Mouse (Mus musculus) myocyte (in vitro differentiated cells): Measurements from ENCODE around the gene 4930404N11Rik. TPM values are rescaled to one million over a fixed set of nuclear protein-coding genes. Genes with fewer than 3 reads are reported as not detected.

ENCODE experiments used
- H3K27me3 ChIP-seq: one replicate; pipeline ENCODE4 v1.6.1; 2011; ENCODE audit not compliant: control insufficient read depth, insufficient read depth, insufficient read length
- H3K36me3 ChIP-seq: one replicate; pipeline ENCODE4 v1.6.1; 2011; ENCODE audit not compliant: control insufficient read depth, insufficient read depth
- H3K4me2 ChIP-seq: one replicate; pipeline ENCODE4 v1.6.1; 2011; ENCODE audit warnings: low read depth, control low read depth
- H3K4me3 ChIP-seq: one replicate; pipeline ENCODE4 v1.5.1; 2011; ENCODE audit warnings: mild to moderate bottlenecking, control low read depth, moderate library complexity
- H3K79me2 ChIP-seq: one replicate; pipeline ENCODE4 v1.6.1; 2011; ENCODE audit not compliant: control insufficient read depth, insufficient read depth
- H3ac ChIP-seq: one replicate; pipeline ENCODE4 v1.6.1; 2011; ENCODE audit not compliant: control insufficient read depth, insufficient read length
- CEBPB ChIP-seq: IDR thresholded peaks from 2 replicates; pipeline ENCODE4 v1.6.1; 2011; ENCODE audit warnings: mild to moderate bottlenecking, moderate library complexity; ENCODE audit not compliant: poor library complexity, insufficient read depth, severe bottlenecking
- E2F4 ChIP-seq: IDR thresholded peaks from one replicate; pipeline ENCODE4 v1.6.1; 2011; ENCODE audit warnings: mild to moderate bottlenecking, control low read depth, moderate library complexity; ENCODE audit not compliant: insufficient read depth
- MAX ChIP-seq: IDR thresholded peaks from one replicate; pipeline ENCODE4 v1.6.1; 2011; ENCODE audit warnings: low read depth, mild to moderate bottlenecking, control low read depth
- MYOD1 ChIP-seq, 3 experiments: IDR thresholded peaks; one replicate each; pipeline ENCODE4 v1.6.1; 2011; ENCODE audit warnings: control low read depth in 2 of 3, low read depth in 2 of 3, mild to moderate bottlenecking in 2 of 3, moderate library complexity in 1 of 3; ENCODE audit not compliant: insufficient read length in 2 of 3, control insufficient read depth in 1 of 3
- MYOG ChIP-seq, 3 experiments: IDR thresholded peaks; one replicate each; pipeline ENCODE4 v1.6.1; 2011; ENCODE audit warnings: control low read depth in 2 of 3, low read depth in 2 of 3, mild to moderate bottlenecking in 2 of 3; ENCODE audit not compliant: insufficient read length in 2 of 3, control insufficient read depth in 1 of 3, insufficient read depth in 1 of 3
- POLR2A ChIP-seq: IDR thresholded peaks from one replicate; pipeline ENCODE4 v1.6.1; 2011; ENCODE audit warnings: low read depth, mild to moderate bottlenecking, control low read depth, moderate library complexity; ENCODE audit not compliant: insufficient read length
- POLR2AphosphoS2 ChIP-seq: IDR thresholded peaks from one replicate; pipeline ENCODE4 v1.6.1; 2011; ENCODE audit warnings: low read depth, control low read depth; ENCODE audit not compliant: insufficient read length
- REST ChIP-seq: IDR thresholded peaks from one replicate; pipeline ENCODE4 v1.6.1; 2011; ENCODE audit warnings: mild to moderate bottlenecking, control low read depth, moderate library complexity; ENCODE audit not compliant: insufficient read depth, insufficient read length
- SRF ChIP-seq: IDR thresholded peaks from one replicate; pipeline ENCODE4 v1.6.1; 2011; ENCODE audit warnings: low read depth; ENCODE audit not compliant: control insufficient read depth, insufficient read length
- TCF12 ChIP-seq: IDR thresholded peaks from one replicate; pipeline ENCODE4 v1.6.1; 2011; ENCODE audit warnings: mild to moderate bottlenecking, control low read depth; ENCODE audit not compliant: poor library complexity, insufficient read depth, severe bottlenecking
- TCF3 ChIP-seq: IDR thresholded peaks from one replicate; pipeline ENCODE4 v1.6.1; 2011; ENCODE audit warnings: low read depth, control low read depth; ENCODE audit not compliant: insufficient read length
- USF1 ChIP-seq: IDR thresholded peaks from one replicate; pipeline ENCODE4 v1.6.1; 2011; ENCODE audit warnings: low read depth, mild to moderate bottlenecking, control low read depth, moderate library complexity
- polyA plus RNA-seq: library from polyadenylated mRNA; unstranded; fragments of >200 nt; fragmentation: generic; extraction: Trizol; gene quantifications from one replicate; pipeline ENCODE4 v1.2.1, GENCODE M21; 2012; ENCODE audit warnings: missing spikeins

The 4930404N11Rik gene
- polyA plus RNA-seq, 1 experiment = 0.92 TPM

DNA sequence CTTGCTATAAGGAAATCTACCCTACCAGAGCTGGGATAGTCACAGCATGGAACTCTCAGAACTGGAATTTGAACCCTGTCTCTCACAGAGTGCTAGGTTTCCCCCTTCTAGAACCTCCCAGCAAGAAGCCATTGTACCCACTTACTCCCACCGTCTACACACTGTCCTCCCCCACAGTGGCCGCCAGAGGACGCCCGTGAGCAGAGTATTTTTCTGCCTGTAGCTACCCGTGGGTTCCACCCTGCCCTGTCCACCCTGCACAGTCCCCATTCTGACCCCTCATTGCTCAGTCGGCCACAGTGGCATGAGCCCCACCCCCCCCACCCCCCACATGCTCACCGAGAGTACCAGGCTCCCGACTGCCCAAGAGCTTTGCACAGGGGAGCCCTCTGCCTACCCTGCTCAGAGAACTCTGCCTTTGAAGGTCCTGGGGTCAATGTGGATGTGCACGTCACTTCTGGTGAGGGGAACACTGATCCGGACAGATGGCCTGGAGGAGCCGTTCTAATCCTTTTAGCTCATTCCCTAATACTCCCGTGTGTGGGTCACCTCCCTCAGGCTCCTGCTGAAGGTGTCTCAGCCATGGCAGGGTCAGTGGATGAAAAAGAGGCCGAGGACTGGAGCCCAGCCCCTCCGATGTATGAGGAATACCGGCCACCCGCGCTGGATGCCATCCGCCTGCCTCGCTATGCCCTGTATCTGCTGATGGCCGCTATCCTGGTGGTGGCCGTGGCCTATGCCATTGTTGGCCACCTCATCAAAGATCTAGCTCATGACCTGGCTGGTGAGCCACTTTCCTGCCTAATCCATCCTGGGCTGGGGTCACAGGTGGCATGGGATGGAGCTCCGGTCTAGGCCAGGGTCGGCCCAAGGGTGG, 24.4 kb upstream of the 4930404N11Rik start:
- H3K27me3 ChIP-seq = no peaks in the 10 kb centered on the region
- H3ac ChIP-seq = no peak overlapping the region
- no peak for TF ChIP-seq MYOD1 (IDR thresholded peaks at IDR 0.05; ENCODE audit: control insufficient read depth in 1 of 3, insufficient read length in 2 of 3, low read depth in 2 of 3)
- peak; percentile 23 for TF ChIP-seq POLR2AphosphoS2
- no peak for TF ChIP-seq POLR2A
- peaks cover 17% of the 10 kb centered on the region for H3K36me3 ChIP-seq
- H3K4me3 ChIP-seq = no peak overlapping the region
- peaks cover 9% of the 10 kb centered on the region for H3K79me2 ChIP-seq
- no peak overlapping the region for H3K4me2 ChIP-seq

DNA sequence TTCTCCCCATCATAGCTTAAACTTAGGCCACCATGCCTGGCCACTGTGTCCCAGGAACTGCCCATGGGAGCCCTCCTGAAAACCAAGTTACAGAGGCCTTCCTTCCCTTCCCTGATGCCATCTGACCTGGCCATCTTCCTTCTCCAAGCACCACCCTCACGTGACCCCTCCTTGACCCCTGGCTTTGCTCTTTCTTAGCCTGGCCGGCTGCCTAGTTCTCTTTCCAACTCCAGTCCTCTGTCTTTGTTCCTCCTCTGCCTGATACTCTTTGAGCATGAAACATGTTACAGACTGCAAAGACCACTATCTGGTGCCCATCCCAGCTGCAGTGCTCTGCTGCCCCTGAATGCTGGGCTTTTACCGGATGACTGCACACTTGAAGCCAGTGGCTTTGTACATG, 23.8 kb upstream of the 4930404N11Rik start:
- Histone ChIP-seq H3K4me3 (no peak overlapping the region), H3K79me2 (peaks cover 16% of the 10 kb centered on the region), H3ac (no peak overlapping the region), H3K27me3 (no peaks in the 10 kb centered on the region), H3K4me2 (no peak overlapping the region), H3K36me3 (peaks cover 17% of the 10 kb centered on the region)
- no peak for TF ChIP-seq MAX
- no peak for TF ChIP-seq E2F4
- TF ChIP-seq POLR2AphosphoS2 = no peak
- TF ChIP-seq MYOD1 (IDR thresholded peaks at IDR 0.05; ENCODE audit: control insufficient read depth in 1 of 3, insufficient read length in 2 of 3, low read depth in 2 of 3) = no peak
- no peak for TF ChIP-seq POLR2A
- no peak for TF ChIP-seq REST
- no peak for TF ChIP-seq SRF
- no peak for TF ChIP-seq MYOG (IDR thresholded peaks at IDR 0.05; ENCODE audit: control insufficient read depth in 1 of 3, insufficient read depth in 1 of 3, insufficient read length in 2 of 3, low read depth in 2 of 3)
- TF ChIP-seq CEBPB = no peak

DNA sequence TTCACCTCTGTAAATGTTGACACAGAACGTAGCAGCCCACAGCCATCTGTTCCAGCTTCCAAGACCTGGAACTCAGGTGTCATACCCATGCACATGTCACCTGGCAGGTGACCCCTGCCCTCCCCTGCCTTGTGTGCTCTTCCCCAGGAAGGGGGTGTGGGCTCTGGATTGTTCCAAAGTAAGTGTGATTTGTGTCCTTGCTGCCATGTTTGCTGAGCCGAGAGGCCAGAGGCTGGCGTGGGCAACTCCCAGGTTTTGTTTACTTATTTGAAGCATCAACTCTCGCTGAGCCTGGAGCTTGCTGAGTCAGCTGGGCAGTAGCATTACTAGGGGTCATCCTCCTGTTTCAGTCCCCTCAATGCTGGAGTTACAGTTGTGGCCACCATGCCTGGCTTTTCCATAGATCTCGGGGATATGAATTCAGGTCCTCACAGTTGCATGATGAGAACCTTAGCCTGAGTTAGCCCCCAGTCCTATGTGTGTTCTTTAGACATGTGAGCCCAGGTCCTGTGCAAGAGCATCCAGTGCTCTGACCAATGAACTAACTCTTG, 23.0 kb upstream of the 4930404N11Rik start, which contains the start of gene Gm48552:
Gene Gm48552 (plus strand): TSS at position 501 of the 551 bp plus-strand sequence.
- H3ac ChIP-seq = no peak within 1 kb of the TSS
- no peak for TF ChIP-seq SRF
- TF ChIP-seq REST = no peak
- no peak for TF ChIP-seq MYOD1 (IDR thresholded peaks at IDR 0.05; ENCODE audit: control insufficient read depth in 1 of 3, insufficient read length in 2 of 3, low read depth in 2 of 3)
- TF ChIP-seq CEBPB = no peak
- TF ChIP-seq POLR2A = no peak
- no peak for TF ChIP-seq E2F4
- no peak for TF ChIP-seq TCF12
- peaks cover 16% of the 10 kb centered on the region for H3K79me2 ChIP-seq
- peaks cover 17% of the 10 kb centered on the region for H3K36me3 ChIP-seq
- H3K4me2 ChIP-seq = no peak within 1 kb of the TSS
- H3K4me3 ChIP-seq = no peak within 1 kb of the TSS
- no peaks in the 10 kb centered on the region for H3K27me3 ChIP-seq

DNA sequence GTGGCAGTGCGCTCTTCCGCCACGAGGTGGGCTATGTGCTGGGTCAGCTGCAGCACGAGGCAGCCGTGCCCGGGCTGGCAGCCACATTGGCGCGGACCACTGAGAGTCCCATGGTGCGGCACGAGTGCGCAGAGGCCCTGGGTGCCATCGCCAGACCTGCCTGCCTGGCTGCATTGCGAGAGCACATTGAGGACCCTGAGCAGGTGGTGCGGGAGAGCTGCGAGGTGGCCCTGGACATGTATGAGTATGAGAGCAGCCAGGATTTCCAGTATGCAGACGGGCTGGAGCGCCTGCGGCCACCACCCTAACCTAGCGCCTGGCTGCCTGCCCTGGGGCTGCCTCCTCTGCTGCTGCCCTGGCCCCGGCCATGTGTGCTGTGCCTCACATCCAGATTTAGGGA, 22.1 kb upstream of the 4930404N11Rik start:
- Histone ChIP-seq H3K4me3 (no peak overlapping the region), H3K27me3 (no peaks in the 10 kb centered on the region), H3K4me2 (no peak overlapping the region), H3ac (no peak overlapping the region), H3K36me3 (peaks cover 17% of the 10 kb centered on the region), H3K79me2 (peaks cover 16% of the 10 kb centered on the region)
- no peak for TF ChIP-seq TCF3
- no peak for TF ChIP-seq REST
- TF ChIP-seq USF1 = no peak
- TF ChIP-seq TCF12 = no peak
- no peak for TF ChIP-seq MYOG (IDR thresholded peaks at IDR 0.05; ENCODE audit: control insufficient read depth in 1 of 3, insufficient read depth in 1 of 3, insufficient read length in 2 of 3, low read depth in 2 of 3)
- TF ChIP-seq SRF = no peak
- no peak for TF ChIP-seq MYOD1 (IDR thresholded peaks at IDR 0.05; ENCODE audit: control insufficient read depth in 1 of 3, insufficient read length in 2 of 3, low read depth in 2 of 3)
- TF ChIP-seq CEBPB = no peak
- TF ChIP-seq E2F4 = no peak
- no peak for TF ChIP-seq POLR2A
- no peak for TF ChIP-seq POLR2AphosphoS2
- no peak for TF ChIP-seq MAX
